Mouse (Mus musculus) retina, postnatal 7 days (tissue): ENCODE data around the gene Bcor.

ENCODE experiments used
- DNase-seq: peaks from one replicate; pipeline ENCODE4 v3.0.0-alpha.2; 2012; ENCODE audit warnings: low read depth, low spot score

Bcor gene

GRCm38 (mm10) chrX:12127106-12127670 lies 33.0 kb downstream of the Bcor start:
- no peak for DNase-seq

- no peak for DNase-seq
Observed at GRCm38 (mm10) chrX:12126408-12127105, 33.6 kb downstream of the Bcor start.

DNA sequence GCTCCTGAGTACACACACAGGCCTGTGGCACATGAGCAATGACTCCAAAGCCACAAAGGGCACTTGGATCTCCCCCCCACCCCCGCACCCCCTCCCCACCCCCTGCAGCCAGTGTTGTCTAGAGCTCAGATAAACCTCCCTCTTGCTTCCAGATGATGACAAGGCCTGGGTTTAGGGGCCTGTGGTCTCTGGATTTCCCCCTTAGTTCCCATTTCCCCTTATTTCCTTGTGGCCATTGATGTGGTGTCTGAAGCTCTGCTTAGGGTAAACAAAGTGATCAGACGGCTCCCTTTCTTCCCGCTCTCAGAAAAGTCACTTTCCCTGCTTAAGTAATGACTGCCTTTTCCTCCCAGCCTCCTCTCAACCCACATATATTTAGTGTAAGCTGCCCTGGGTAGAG lies 35.6 kb downstream of the Bcor start:
- no peak for DNase-seq

- DNase-seq = no peak
Observed at GRCm38 (mm10) chrX:12123687-12124087, 36.5 kb downstream of the Bcor start.

DNA sequence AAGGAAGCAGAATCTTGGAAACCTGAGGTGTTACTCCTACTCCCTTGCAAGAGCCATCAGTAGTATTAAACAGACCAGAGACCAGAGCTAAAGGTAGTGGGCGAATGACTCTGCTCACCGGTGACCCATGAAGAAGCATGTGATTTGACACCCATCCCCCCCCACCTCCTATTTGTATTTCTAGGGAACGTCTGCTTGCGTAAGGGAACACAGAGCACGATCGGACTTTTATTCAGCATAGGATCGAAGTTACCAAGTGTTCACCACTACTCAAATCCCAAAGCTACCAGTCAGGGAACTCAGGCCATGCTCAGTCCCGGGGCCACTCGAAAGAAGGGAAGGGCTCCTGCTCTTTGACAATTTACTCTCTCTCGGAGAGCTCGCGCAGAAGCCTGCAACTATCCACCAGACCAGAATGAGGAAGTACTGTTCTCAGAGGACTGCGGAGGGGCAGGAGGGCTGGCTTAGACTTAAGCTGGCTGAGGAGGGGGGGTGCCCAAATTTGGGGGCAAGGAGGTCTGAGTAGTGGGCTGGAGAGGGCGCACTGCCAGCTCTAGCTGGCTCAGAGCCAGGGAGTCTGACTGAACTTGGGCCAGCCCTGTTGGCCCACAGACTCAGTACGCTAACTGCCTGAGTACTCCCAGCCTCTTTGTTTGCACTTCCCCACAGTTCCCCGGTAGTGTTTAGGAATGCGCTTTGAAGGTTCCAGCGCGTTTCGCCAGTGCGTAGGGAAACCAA lies 37.4 kb downstream of the Bcor start:
- DNase-seq = no peak

GRCm38 (mm10) chrX:12119476-12119875 lies 40.7 kb downstream of the Bcor start:
- no peak for DNase-seq

DNA sequence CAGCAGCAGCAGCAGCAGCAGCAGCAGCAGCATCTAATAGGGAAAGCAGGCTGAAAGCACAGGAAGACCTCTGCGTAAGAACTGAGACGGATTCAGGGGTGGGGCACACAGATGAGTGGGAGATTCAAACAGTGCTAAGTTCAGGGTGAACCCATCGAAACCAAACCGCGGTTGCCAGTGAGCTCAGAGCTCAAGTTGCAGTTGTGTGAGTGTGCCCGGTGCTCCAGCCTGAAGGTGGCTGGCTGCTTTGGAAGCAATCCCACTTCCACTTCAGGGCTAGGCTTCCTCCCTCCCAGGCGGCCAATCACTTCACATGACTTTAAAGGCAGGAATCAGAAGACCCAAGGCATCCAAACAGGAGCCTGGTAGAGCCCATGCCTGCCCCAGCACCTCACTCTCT lies 44.0 kb downstream of the Bcor start:
- no peak for DNase-seq

- no peak for DNase-seq
Observed at GRCm38 (mm10) chrX:12112166-12112565, 48.0 kb downstream of the Bcor start.

- no peak for DNase-seq
Observed at GRCm38 (mm10) chrX:12110518-12110917, 49.6 kb downstream of the Bcor start.

GRCm38 (mm10) chrX:12105358-12105757 lies 54.8 kb downstream of the Bcor start:
- no peak for DNase-seq

- no peak for DNase-seq
Observed at GRCm38 (mm10) chrX:12096783-12097526, 63.2 kb downstream of the Bcor start.

DNA sequence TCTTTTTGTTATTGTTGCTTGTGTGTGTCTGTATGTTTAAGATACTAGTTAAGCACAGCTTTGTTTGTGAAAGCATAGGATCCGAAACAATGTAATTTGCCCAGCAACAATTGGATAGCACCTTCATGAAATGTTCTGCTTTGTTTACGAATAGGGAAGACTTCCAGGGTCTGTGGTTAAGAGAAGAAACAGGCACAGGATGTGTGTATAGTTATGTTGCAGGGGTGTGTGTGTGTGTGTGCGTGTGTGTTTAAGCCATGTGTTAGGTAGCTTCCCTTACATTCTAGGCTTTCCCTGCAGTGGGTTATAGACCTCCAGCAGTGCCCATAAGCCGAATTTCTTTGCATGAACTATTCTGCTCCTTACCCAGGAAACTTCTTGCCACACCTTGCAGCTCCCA lies 66.8 kb downstream of the Bcor start:
- no peak for DNase-seq

DNA sequence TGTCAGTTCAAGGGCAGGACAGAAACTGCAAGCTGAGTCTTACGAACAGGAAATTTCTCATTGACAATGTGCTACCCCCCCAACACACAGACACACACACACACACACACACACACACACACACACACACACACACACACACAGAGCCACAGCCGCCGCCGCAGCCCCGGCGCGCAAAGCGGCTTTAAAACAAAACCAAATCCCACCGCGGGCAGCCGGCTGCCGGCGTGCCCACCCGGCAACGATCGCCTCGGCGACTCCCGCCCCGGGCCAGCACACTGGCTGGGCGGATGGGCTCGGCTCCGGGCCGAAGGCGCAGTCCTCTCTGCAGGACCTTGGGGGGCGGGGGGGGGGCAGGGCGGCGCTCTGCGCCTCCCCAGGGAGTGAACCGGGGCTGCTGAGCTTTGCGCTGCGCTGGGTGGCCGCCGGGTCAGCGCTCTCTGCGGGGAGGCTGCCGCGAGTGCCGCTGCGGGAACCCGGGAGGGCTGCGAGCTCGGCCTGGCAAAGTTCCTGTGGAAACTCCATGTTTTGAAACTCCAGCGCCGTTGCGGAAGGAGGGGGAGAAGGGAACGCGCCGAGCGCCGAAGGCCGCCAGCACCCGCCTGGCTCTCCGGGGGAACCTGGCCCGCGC lies 68.6 kb downstream of the Bcor start:
- DNase-seq = no peak

DNA sequence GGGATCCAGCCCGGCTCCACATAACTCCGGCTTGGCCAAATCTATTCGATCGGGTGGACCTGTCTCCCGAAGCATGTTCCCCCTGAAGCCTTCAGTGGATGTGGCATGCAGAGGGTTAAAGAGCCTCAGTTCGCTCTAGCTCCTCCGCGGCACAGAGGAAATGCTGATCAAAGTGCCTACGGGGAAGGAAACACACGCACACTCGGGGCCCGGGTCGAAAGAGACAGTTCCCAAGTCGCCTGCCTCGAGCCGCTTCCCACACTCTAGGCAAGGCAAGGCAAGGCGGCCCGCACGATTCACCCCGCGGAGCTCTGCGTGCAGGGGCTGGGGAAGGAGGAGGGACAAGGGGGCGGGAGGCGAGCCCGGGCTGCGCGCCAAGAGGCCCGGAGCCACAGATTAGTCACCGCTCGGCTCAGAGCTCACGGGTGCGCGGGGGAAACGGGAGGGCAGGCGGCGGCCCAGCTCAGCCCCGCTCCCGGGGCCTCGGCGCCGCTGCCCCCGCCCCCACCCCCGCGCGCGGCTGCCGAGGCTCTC lies 69.2 kb downstream of the Bcor start:
- no peak for DNase-seq

GRCm38 (mm10) chrX:12090151-12090870 lies 69.8 kb downstream of the Bcor start:
- DNase-seq = no peak

GRCm38 (mm10) chrX:12089353-12090081 lies 70.6 kb downstream of the Bcor start:
- DNase-seq = no peak

- no peak for DNase-seq
Observed at GRCm38 (mm10) chrX:12089027-12089340, 71.2 kb downstream of the Bcor start.

DNA sequence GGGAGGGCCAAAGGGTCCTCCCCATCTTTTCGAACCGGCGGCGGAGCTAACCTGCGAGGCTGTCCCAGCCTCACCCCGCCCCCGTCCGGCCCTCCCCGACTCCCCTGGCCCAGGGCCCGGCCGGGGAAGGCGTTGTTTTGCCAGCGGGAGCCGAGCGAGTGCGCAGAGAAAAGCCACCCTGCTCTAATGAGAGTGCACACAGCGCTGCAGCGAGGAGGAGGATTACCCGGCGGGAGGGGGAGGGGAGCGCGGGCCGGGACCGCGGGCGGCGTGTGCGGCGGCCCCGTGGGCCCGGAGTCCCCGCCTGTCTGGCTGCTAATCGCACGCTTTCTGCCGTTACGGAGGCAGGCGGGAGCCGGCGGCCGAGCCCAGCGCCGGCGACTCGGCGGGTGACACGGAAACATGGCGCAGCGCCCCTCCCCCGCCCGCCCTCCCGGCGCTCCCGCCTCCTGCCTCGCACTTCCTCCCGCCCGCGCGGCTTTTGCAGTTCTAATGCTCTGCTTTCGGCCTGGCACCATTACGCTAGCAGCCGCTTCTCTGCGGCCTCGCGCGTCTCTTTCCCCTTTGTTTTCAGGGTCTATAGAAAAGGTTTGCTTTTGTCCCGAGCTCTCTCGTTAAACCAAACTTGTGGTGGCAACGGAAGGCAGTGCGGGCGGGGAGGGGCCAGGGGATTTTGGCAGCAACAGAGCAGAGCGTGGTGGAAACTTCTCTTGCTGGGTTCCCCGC lies 71.7 kb downstream of the Bcor start:
- no peak for DNase-seq

- no peak for DNase-seq
Observed at GRCm38 (mm10) chrX:12087511-12088300, 72.4 kb downstream of the Bcor start.
